Mouse (Mus musculus) bone marrow macrophage, adult 2 months (primary cell): ENCODE results near the gene Saa1.

ENCODE experiments used
- CTCF ChIP-seq: IDR thresholded peaks from 2 replicates; pipeline ENCODE4 v1.5.1; 2012; ENCODE audit warnings: low read depth, mild to moderate bottlenecking, low read length, moderate library complexity
- POLR2A ChIP-seq: IDR thresholded peaks from 2 replicates; pipeline ENCODE4 v1.6.1; 2012; ENCODE audit warnings: mild to moderate bottlenecking, low read depth, low read length, borderline replicate concordance

- TF ChIP-seq POLR2A (no peak), CTCF (no peak)
Observed at GRCm38 (mm10) chr7:46700521-46701025, 42.2 kb downstream of the Saa1 start.
